Mouse (Mus musculus): ENCODE results near the gene Atm. TPM values are rescaled to one million over a fixed set of nuclear protein-coding genes. Genes with fewer than 3 reads are reported as not detected.

Atm gene
- total RNA-seq (2014; rRNA removed; ENCODE audit: low replicate concordance) (2.9 and 5.3 TPM in 2 replicates), polyA plus RNA-seq (2015; fragmentation: Nextera tagmentation; extraction: Ambion mirVana) (2.6 and 3.9 TPM in 2 replicates)

DNA sequence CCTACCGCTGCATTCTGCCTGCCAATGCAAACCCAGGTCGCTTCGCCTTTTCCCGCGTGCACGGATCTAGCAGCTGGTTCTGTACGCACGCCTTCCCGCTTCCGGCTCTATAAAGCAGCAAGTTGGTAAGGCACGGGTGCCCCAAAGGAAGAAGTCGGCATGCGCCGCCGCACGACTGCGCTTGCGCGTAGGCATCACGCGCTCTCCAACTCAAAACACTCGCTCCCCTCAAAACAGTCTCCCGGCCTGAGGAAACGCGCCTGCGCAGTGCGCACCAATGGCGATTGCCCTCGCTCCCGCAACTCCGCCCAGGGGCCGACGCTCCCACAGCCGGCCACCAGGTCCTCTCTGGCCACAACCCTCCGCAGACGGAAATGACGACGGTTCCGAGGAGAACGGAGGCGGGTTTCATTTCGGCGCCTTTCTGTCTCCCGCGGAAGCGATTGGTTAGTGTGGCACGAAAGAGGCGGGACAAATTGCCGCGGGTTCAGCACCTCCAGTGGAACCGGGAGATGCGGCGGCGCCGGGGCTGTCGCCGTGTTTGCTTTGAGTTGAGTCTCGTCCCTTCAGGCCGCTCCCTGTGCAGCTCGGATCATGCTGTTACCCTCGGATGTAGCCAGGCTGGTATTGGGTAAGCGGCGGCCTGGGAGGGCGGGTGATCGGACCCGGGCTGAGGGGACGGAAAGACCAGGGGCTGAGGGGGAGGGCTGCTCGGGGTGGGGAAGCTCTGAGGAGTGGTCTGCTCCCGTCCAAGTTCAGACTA lies at the start of gene Atm, which contains the start of gene Npat:
TSS of gene Atm (minus strand) at position 183 of the 763 bp plus-strand sequence.
TSS of gene Npat (plus strand) at position 490 of the 763 bp plus-strand sequence.
- under 1% methylated on average over 69 of the region's 69 CpGs for WGBS
- Histone ChIP-seq H3K27me3 (ENCODE audit: control insufficient read depth, insufficient read depth, low read length) (no peaks in the 10 kb centered on the region), H3K9ac (replicated peaks; ENCODE audit: low read depth, low read length) (peak within 1 kb of the TSS; percentile 82), H3K4me2 (ENCODE audit: low read depth, low read length) (peak within 1 kb of the TSS; percentile 96), H3K36me3 (replicated peaks; ENCODE audit: control insufficient read depth, insufficient read depth, low read length) (no peaks in the 10 kb centered on the region), H3K4me3 (ENCODE audit: low read depth, low read length) (peak within 1 kb of the TSS; percentile 98), H3K9me3 (replicated peaks; ENCODE audit: control insufficient read depth, low read length) (no peaks in the 10 kb centered on the region), H3K27ac (ENCODE audit: low read depth) (peak within 1 kb of the TSS; percentile 91), H3K4me1 (ENCODE audit: control insufficient read depth, insufficient read depth) (peaks cover 17% of the 10 kb centered on the region)
- DNase-seq (ENCODE audit: low spot score), result peak; percentile 100
- peak; percentile 99 for ATAC-seq (ENCODE audit: insufficient read depth, low read depth)
- TF ChIP-seq EP300 (IDR thresholded peaks at IDR 0.05; ENCODE audit: low read depth), result no peak
- TF ChIP-seq CTCF (IDR thresholded peaks at IDR 0.05; ENCODE audit: low read depth), result peak; percentile 22; the same call in 1 of the 2 replicates

DNA sequence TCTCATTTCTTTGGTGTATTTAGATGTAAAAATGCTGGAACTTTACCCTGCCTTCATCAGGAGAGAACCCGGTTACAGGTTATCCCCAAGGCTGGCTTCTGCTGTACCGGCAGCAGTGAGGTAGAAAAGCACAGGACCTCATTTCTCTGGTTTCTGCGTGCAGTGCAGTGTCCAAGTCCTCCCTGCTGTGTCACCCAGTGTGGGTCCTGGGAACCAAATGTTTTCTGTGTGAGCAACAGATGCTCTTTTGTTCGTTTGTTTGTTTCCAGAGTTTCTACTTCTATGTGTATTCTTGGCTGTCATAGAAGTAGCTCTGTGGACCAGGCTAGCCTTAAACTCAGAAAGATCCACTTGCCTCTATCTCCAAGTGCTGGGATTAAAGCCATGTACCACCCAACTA lies 45.3 kb upstream of the Atm start:
- Histone ChIP-seq H3K27me3 (ENCODE audit: control insufficient read depth, insufficient read depth, low read length) (no peaks in the 10 kb centered on the region), H3K27ac (ENCODE audit: low read depth) (no peak overlapping the region), H3K4me1 (ENCODE audit: control insufficient read depth, insufficient read depth) (no peaks in the 10 kb centered on the region), H3K9ac (replicated peaks; ENCODE audit: low read depth, low read length) (no peak overlapping the region), H3K4me3 (ENCODE audit: low read depth, low read length) (no peak overlapping the region), H3K9me3 (replicated peaks; ENCODE audit: control insufficient read depth, low read length) (no peaks in the 10 kb centered on the region), H3K4me2 (ENCODE audit: low read depth, low read length) (no peak overlapping the region), H3K36me3 (replicated peaks; ENCODE audit: control insufficient read depth, insufficient read depth, low read length) (peaks cover 81% of the 10 kb centered on the region)
- DNase-seq (ENCODE audit: low spot score) (no peak), ATAC-seq (ENCODE audit: insufficient read depth, low read depth) (no peak)
- TF ChIP-seq CTCF (IDR thresholded peaks at IDR 0.05; ENCODE audit: low read depth), result no peak
- no peak for TF ChIP-seq EP300 (IDR thresholded peaks at IDR 0.05; ENCODE audit: low read depth)
- WGBS, result 80% methylated on average over 4 of the region's 4 CpGs

DNA sequence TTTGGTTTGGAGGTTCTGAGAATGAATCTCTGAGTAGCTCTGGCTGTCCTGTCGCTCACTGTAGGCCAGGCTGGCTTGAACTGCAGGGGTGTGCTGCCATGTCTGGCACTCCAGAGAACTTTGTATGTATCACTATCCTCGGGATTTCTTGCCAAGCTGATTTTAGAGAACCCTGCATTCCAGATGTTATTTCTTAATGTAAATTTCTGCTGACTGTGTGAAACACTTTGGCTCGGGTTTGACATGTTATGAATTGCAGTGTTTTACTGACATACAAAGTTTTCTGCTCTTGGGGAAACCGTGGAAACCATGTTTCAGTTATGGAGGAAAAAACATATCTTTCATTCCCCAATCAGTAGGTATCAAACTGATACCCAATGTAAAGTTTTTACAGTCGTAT lies 39.2 kb upstream of the Atm start:
- 75% methylated on average over 5 of the region's 5 CpGs for WGBS
- no peaks in the 10 kb centered on the region for H3K27me3 ChIP-seq (ENCODE audit: control insufficient read depth, insufficient read depth, low read length)
- H3K4me2 ChIP-seq (ENCODE audit: low read depth, low read length), result no peak overlapping the region
- no peaks in the 10 kb centered on the region for H3K9me3 ChIP-seq (replicated peaks; ENCODE audit: control insufficient read depth, low read length)
- TF ChIP-seq CTCF (IDR thresholded peaks at IDR 0.05; ENCODE audit: low read depth), result no peak
- no peak for TF ChIP-seq EP300 (IDR thresholded peaks at IDR 0.05; ENCODE audit: low read depth)
- ATAC-seq (ENCODE audit: insufficient read depth, low read depth) (no peak), DNase-seq (ENCODE audit: low spot score) (no peak)
- H3K27ac ChIP-seq (ENCODE audit: low read depth), result no peak overlapping the region
- H3K9ac ChIP-seq (replicated peaks; ENCODE audit: low read depth, low read length), result no peak overlapping the region
- H3K4me3 ChIP-seq (ENCODE audit: low read depth, low read length), result no peak overlapping the region
- no peaks in the 10 kb centered on the region for H3K4me1 ChIP-seq (ENCODE audit: control insufficient read depth, insufficient read depth)
- H3K36me3 ChIP-seq (replicated peaks; ENCODE audit: control insufficient read depth, insufficient read depth, low read length), result peaks cover 45% of the 10 kb centered on the region

DNA sequence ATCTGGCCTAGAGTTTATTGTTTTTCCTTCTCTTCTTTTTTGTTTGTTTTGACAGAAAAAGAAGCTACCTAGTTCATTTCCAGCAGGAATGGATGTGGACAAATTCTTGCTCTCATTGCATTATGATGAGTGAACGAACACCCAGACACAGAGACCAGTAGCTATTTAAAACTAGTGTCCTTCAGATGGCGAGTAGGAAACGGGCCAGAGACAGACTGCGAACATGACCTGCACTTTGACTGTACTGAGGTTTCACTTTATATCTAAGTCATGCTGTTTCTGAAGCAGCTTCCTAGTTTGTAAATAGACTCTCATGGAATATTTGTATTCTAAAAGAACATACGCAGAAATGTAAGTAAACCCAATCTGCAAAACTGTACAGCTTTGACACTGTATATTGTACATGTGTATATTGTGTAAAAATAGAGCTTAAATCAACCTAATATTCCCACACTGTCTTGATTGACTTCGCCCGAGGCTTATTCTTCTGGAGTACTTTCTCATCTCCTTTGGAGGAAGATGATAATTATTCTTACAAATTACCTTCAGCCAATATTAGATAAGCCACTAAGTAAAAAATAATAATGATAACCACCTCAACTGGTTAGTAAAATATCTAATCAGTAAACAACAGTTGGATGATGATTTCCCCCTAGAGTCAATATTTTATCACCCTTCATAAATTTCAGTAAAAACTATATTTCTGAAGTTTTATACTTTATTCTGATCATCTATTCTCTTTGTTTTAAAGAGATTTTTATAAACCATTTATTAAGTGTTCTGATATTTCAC lies 36.2 kb upstream of the Atm start:
- TF ChIP-seq CTCF (IDR thresholded peaks at IDR 0.05; ENCODE audit: low read depth) (no peak), EP300 (IDR thresholded peaks at IDR 0.05; ENCODE audit: low read depth) (no peak)
- ATAC-seq (ENCODE audit: insufficient read depth, low read depth) (no peak), DNase-seq (ENCODE audit: low spot score) (no peak)
- 61% methylated on average over 7 of the region's 7 CpGs for WGBS
- H3K9me3 ChIP-seq (replicated peaks; ENCODE audit: control insufficient read depth, low read length), result no peaks in the 10 kb centered on the region
- peaks cover 47% of the 10 kb centered on the region for H3K36me3 ChIP-seq (replicated peaks; ENCODE audit: control insufficient read depth, insufficient read depth, low read length)
- no peak overlapping the region for H3K4me2 ChIP-seq (ENCODE audit: low read depth, low read length)
- H3K27ac ChIP-seq (ENCODE audit: low read depth), result no peak overlapping the region
- no peak overlapping the region for H3K4me3 ChIP-seq (ENCODE audit: low read depth, low read length)
- H3K4me1 ChIP-seq (ENCODE audit: control insufficient read depth, insufficient read depth), result no peaks in the 10 kb centered on the region
- no peak overlapping the region for H3K9ac ChIP-seq (replicated peaks; ENCODE audit: low read depth, low read length)
- no peaks in the 10 kb centered on the region for H3K27me3 ChIP-seq (ENCODE audit: control insufficient read depth, insufficient read depth, low read length)

DNA sequence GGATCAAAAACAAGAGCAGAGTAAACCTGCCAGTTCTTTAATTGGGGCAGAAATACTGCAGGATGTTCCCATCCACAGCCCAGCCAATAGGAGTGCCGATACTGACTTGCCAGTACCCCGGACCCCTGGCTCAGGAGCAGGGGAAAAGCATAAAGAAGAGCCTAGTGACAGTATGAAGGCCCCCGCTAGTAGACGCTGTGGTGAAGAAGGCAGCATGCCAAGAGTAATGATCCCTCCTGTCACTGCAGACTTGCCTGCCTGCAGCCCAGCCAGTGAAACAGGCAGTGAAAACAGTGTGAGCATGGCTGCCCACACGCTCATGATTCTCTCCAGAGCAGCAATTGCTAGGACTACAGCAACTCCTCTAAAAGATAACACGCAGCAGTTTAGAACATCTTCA lies 34.1 kb upstream of the Atm start:
- peaks cover 52% of the 10 kb centered on the region for H3K36me3 ChIP-seq (replicated peaks; ENCODE audit: control insufficient read depth, insufficient read depth, low read length)
- H3K27ac ChIP-seq (ENCODE audit: low read depth), result no peak overlapping the region
- no peak overlapping the region for H3K4me3 ChIP-seq (ENCODE audit: low read depth, low read length)
- TF ChIP-seq CTCF (IDR thresholded peaks at IDR 0.05; ENCODE audit: low read depth), result 0 out of 2 replicates have a peak, but pooled peaks have one; percentile 1
- no peak for TF ChIP-seq EP300 (IDR thresholded peaks at IDR 0.05; ENCODE audit: low read depth)
- WGBS, result 77% methylated on average over 6 of the region's 6 CpGs
- no peaks in the 10 kb centered on the region for H3K4me1 ChIP-seq (ENCODE audit: control insufficient read depth, insufficient read depth)
- no peak for DNase-seq (ENCODE audit: low spot score)
- no peak overlapping the region for H3K9ac ChIP-seq (replicated peaks; ENCODE audit: low read depth, low read length)
- no peak overlapping the region for H3K4me2 ChIP-seq (ENCODE audit: low read depth, low read length)
- no peaks in the 10 kb centered on the region for H3K9me3 ChIP-seq (replicated peaks; ENCODE audit: control insufficient read depth, low read length)
- no peaks in the 10 kb centered on the region for H3K27me3 ChIP-seq (ENCODE audit: control insufficient read depth, insufficient read depth, low read length)
- no peak for ATAC-seq (ENCODE audit: insufficient read depth, low read depth)

All from heart, postnatal 0 days (tissue).